Mouse (Mus musculus): ENCODE data around the gene Ankrd33b. TPM values are rescaled to one million over a fixed set of nuclear protein-coding genes. Genes with fewer than 3 reads are reported as not detected.

Gene Ankrd33b
- total and polyA plus RNA-seq, 2 experiments from 2014 or later: 1.6 TPM

GRCm38 (mm10) chr15:31254939-31255535 is 112.5 kb downstream of the Ankrd33b start:
- DNase-seq (ENCODE audit: low spot score): no peak
- 85% methylated on average over 9 of the region's 9 CpGs for WGBS

GRCm38 (mm10) chr15:31253963-31254362 is 113.6 kb downstream of the Ankrd33b start:
- no peak overlapping the region for H3K4me2 ChIP-seq (ENCODE audit: low read depth, low read length)
- 0 out of 2 replicates have a peak, but pooled peaks have one; percentile 13 for ATAC-seq
- no peaks in the 10 kb centered on the region for H3K36me3 ChIP-seq (ENCODE audit: insufficient read depth, low read length)
- 68% methylated on average over 4 of the region's 4 CpGs for WGBS
- no peak for DNase-seq (ENCODE audit: low spot score)
- H3K27ac ChIP-seq: no peak overlapping the region
- peaks cover 7% of the 10 kb centered on the region; the same call in 1 of the 2 replicates for H3K4me1 ChIP-seq (ENCODE audit: insufficient read depth, low read length)
- no peak for TF ChIP-seq CTCF (IDR thresholded peaks at IDR 0.05; ENCODE audit: low read depth)
- no peaks in the 10 kb centered on the region for H3K9me3 ChIP-seq (ENCODE audit: low read length)
- no peaks in the 10 kb centered on the region for H3K27me3 ChIP-seq (ENCODE audit: insufficient read depth, low read length)
- H3K4me3 ChIP-seq (ENCODE audit: low read length): no peak overlapping the region
- H3K9ac ChIP-seq (replicated peaks; ENCODE audit: low read length): no peak overlapping the region

More at GRCm38 (mm10) chr15:31254939-31255535, 112.5 kb downstream of the Ankrd33b start:
- no peak overlapping the region for H3K4me3 ChIP-seq (ENCODE audit: low read length)
- no peaks in the 10 kb centered on the region for H3K9me3 ChIP-seq (ENCODE audit: low read length)
- H3K36me3 ChIP-seq (ENCODE audit: insufficient read depth, low read length): no peaks in the 10 kb centered on the region
- H3K27ac ChIP-seq: no peak overlapping the region
- peaks cover 7% of the 10 kb centered on the region; the same call in 1 of the 2 replicates for H3K4me1 ChIP-seq (ENCODE audit: insufficient read depth, low read length)
- TF ChIP-seq CTCF (IDR thresholded peaks at IDR 0.05; ENCODE audit: low read depth): no peak
- H3K27me3 ChIP-seq (ENCODE audit: insufficient read depth, low read length): no peaks in the 10 kb centered on the region
- ATAC-seq: no peak
- H3K9ac ChIP-seq (replicated peaks; ENCODE audit: low read length): no peak overlapping the region
- H3K4me2 ChIP-seq (ENCODE audit: low read depth, low read length): no peak overlapping the region

DNA sequence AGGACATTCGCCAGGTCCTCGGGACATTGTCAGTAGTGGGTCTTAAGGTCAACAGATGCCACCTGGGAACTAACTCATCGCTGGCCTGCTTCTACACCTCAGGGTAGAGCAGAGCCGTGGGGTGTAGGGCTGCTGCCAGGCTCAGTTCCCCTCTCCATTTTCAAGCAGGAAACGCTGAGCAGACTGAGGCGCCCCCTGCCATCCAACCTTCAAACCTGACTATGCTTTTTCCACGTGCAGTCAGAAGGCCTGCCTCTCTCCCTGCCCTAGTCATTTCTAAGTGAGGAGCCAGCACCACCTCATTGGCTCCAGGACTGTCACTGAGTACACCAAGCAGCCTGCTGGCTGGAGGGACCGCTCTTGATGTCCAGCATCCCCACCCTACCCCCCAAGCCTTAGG is 114.1 kb downstream of the Ankrd33b start:
- no peak overlapping the region for H3K4me2 ChIP-seq (ENCODE audit: low read depth, low read length)
- no peaks in the 10 kb centered on the region for H3K27me3 ChIP-seq (ENCODE audit: insufficient read depth, low read length)
- DNase-seq (ENCODE audit: low spot score) (no peak), ATAC-seq (0 out of 2 replicates have a peak, but pooled peaks have one; percentile 19)
- no peak overlapping the region for H3K27ac ChIP-seq
- 68% methylated on average over 8 of the region's 8 CpGs for WGBS
- H3K4me1 ChIP-seq (ENCODE audit: insufficient read depth, low read length): peaks cover 7% of the 10 kb centered on the region; the same call in 1 of the 2 replicates
- H3K9me3 ChIP-seq (ENCODE audit: low read length): no peaks in the 10 kb centered on the region
- TF ChIP-seq CTCF (IDR thresholded peaks at IDR 0.05; ENCODE audit: low read depth): peak; percentile 34
- H3K4me3 ChIP-seq (ENCODE audit: low read length): no peak overlapping the region
- no peaks in the 10 kb centered on the region for H3K36me3 ChIP-seq (ENCODE audit: insufficient read depth, low read length)
- H3K9ac ChIP-seq (replicated peaks; ENCODE audit: low read length): no peak overlapping the region

DNA sequence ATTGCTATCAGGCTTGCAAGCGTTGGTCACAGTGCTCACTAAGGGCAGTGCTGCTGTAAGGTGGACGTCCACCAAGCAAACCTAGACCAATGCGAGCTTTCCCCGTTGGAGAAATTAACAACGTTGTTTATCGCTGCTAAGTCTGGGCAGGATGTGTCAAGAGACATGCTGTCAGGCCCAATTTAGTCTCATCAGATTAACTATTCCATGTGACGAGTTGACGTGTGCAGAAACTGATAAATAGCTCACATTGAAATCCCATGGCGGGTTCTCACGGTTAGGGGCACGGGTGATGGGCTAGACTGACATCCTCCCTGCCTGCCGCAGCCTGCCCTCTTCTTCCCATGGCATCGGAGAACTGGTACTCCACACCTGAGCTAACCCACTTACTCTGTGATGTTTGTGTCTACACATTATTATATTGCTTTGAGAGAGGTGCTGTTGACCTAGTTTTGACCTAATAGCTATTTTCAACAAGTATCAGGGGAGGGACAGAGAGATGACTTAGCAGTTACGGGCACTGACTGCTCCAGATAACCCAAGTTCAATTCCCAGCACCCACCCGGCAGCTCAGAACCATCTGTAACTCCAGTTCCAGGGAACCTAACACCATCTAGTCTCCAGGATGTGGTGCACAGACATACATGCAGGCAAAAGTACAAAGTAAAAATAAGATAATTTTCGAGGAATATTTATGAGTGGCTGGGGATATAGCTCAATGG is 114.8 kb downstream of the Ankrd33b start:
- H3K36me3 ChIP-seq (ENCODE audit: insufficient read depth, low read length): no peaks in the 10 kb centered on the region
- H3K4me2 ChIP-seq (ENCODE audit: low read depth, low read length): no peak overlapping the region
- H3K9ac ChIP-seq (replicated peaks; ENCODE audit: low read length): no peak overlapping the region
- no peak overlapping the region for H3K4me3 ChIP-seq (ENCODE audit: low read length)
- 68% methylated on average over 16 of the region's 16 CpGs for WGBS
- H3K27ac ChIP-seq: no peak overlapping the region
- peaks cover 7% of the 10 kb centered on the region; the same call in 1 of the 2 replicates for H3K4me1 ChIP-seq (ENCODE audit: insufficient read depth, low read length)
- H3K27me3 ChIP-seq (ENCODE audit: insufficient read depth, low read length): no peaks in the 10 kb centered on the region
- H3K9me3 ChIP-seq (ENCODE audit: low read length): no peaks in the 10 kb centered on the region
- TF ChIP-seq CTCF (IDR thresholded peaks at IDR 0.05; ENCODE audit: low read depth): no peak
- DNase-seq (ENCODE audit: low spot score) (no peak), ATAC-seq (no peak)

GRCm38 (mm10) chr15:31251189-31251588 is 116.3 kb downstream of the Ankrd33b start:
- Histone ChIP-seq H3K27me3 (ENCODE audit: insufficient read depth, low read length) (no peaks in the 10 kb centered on the region), H3K9ac (replicated peaks; ENCODE audit: low read length) (no peak overlapping the region), H3K4me3 (ENCODE audit: low read length) (no peak overlapping the region), H3K4me1 (ENCODE audit: insufficient read depth, low read length) (peaks cover 7% of the 10 kb centered on the region; the same call in 1 of the 2 replicates), H3K4me2 (ENCODE audit: low read depth, low read length) (no peak overlapping the region), H3K27ac (no peak overlapping the region), H3K9me3 (ENCODE audit: low read length) (no peaks in the 10 kb centered on the region), H3K36me3 (ENCODE audit: insufficient read depth, low read length) (no peaks in the 10 kb centered on the region)
- no peak for ATAC-seq
- TF ChIP-seq CTCF (IDR thresholded peaks at IDR 0.05; ENCODE audit: low read depth): no peak
- no peak for DNase-seq (ENCODE audit: low spot score)
- 91% methylated on average over 6 of the region's 6 CpGs for whole genome bisulfite sequencing

- ATAC-seq (no peak), DNase-seq (ENCODE audit: low spot score) (no peak)
These were observed 116.8 kb downstream of the Ankrd33b start for GRCm38 (mm10) chr15:31250676-31251075.

More at GRCm38 (mm10) chr15:31250676-31251075, 116.8 kb downstream of the Ankrd33b start:
- Histone ChIP-seq H3K9ac (replicated peaks; ENCODE audit: low read length) (no peak overlapping the region), H3K27me3 (ENCODE audit: insufficient read depth, low read length) (no peaks in the 10 kb centered on the region), H3K4me2 (ENCODE audit: low read depth, low read length) (no peak overlapping the region), H3K27ac (no peak overlapping the region), H3K9me3 (ENCODE audit: low read length) (no peaks in the 10 kb centered on the region), H3K4me1 (ENCODE audit: insufficient read depth, low read length) (peaks cover 7% of the 10 kb centered on the region; the same call in 1 of the 2 replicates), H3K4me3 (ENCODE audit: low read length) (no peak overlapping the region), H3K36me3 (ENCODE audit: insufficient read depth, low read length) (no peaks in the 10 kb centered on the region)
- WGBS: 46% methylated on average over 3 of the region's 3 CpGs
- TF ChIP-seq CTCF (IDR thresholded peaks at IDR 0.05; ENCODE audit: low read depth): no peak

Measured in hindbrain, postnatal 0 days (tissue).